13 mouse cellular contexts compared by ENCODE assay signal in the genomic region with DNA sequence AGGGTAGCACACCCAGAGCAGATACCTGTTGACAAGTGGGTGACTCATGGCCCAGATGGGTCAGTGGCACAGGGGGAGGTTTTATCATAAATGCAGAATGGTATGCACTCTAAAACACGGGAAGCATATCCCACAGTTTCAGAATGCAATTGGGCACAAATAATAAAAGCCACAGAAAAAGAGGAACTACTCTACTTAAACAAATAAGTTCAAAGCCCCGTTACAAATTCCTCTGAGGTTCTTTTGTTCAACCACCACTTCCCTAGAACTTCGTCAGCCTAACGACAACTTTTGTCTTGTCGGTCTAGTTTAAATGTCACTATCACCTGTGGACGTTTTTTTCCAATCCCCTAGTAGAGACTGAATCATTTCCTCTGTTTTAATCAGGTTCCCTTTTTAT.
"Had no signal": no experiment of that assay in that cellular context is flagged by ENCODE, and none has a peak within 500 bp of the region (broad histone marks: within the 10 kb centered on the region; RNA-seq: fewer than 3 reads in every experiment).

No protein-coding gene starts in this region.

- H3K4me1 ChIP-seq: limb, embryonic 13.5 days; liver, embryonic 15.5 days; midbrain, embryonic 13.5 days had no signal

- H3K4me2 ChIP-seq: limb, embryonic 13.5 days; liver, embryonic 11.5 days; liver, embryonic 15.5 days; midbrain, embryonic 13.5 days had no signal

- DNase-seq: kidney, adult 8-10 months; kidney, postnatal 25 days; layer of hippocampus, adult 9-11 months; layer of hippocampus, postnatal 36 days; left cerebral cortex, postnatal 4 days; lung, adult 2 months; lung, postnatal 10 days; lung, postnatal 4 days; right cerebral cortex, postnatal 14 days had no signal

- H3K9ac ChIP-seq: limb, embryonic 13.5 days; liver, embryonic 15.5 days; midbrain, embryonic 13.5 days had no signal

- H3K36me3 ChIP-seq: limb, embryonic 13.5 days; liver, embryonic 15.5 days; midbrain, embryonic 13.5 days had no signal

- H3K9me3 ChIP-seq: limb, embryonic 13.5 days; liver, embryonic 15.5 days; midbrain, embryonic 13.5 days had no signal

- H3K27me3 ChIP-seq: limb, embryonic 13.5 days; liver, embryonic 15.5 days; midbrain, embryonic 13.5 days had no signal

- ATAC-seq: midbrain, embryonic 13.5 days had no signal

- H3K4me3 ChIP-seq: limb, embryonic 13.5 days; liver, embryonic 15.5 days; midbrain, embryonic 13.5 days had no signal

- H3K27ac ChIP-seq: limb, embryonic 13.5 days; liver, embryonic 15.5 days; midbrain, embryonic 13.5 days had no signal
